Mouse (Mus musculus) layer of hippocampus, adult 8-10 months (tissue): ENCODE data around the gene Rpf1. TPM values are rescaled to one million over a fixed set of nuclear protein-coding genes. Genes with fewer than 3 reads are reported as not detected.

Source experiments
- DNase-seq, 2 experiments: peaks; one replicate each; pipeline ENCODE4 v3.0.0; 2022; ENCODE audit warnings: low spot score in 2 of 2
- total RNA-seq, 4 experiments: library from RNA; stranded (reverse); gene quantifications; 2 replicates each; pipeline ENCODE4 v1.2.4; 2022

Gene Rpf1
- total RNA-seq = 10 to 100 TPM; 17.6 to 18.8 (median 18.3) TPM

DNA sequence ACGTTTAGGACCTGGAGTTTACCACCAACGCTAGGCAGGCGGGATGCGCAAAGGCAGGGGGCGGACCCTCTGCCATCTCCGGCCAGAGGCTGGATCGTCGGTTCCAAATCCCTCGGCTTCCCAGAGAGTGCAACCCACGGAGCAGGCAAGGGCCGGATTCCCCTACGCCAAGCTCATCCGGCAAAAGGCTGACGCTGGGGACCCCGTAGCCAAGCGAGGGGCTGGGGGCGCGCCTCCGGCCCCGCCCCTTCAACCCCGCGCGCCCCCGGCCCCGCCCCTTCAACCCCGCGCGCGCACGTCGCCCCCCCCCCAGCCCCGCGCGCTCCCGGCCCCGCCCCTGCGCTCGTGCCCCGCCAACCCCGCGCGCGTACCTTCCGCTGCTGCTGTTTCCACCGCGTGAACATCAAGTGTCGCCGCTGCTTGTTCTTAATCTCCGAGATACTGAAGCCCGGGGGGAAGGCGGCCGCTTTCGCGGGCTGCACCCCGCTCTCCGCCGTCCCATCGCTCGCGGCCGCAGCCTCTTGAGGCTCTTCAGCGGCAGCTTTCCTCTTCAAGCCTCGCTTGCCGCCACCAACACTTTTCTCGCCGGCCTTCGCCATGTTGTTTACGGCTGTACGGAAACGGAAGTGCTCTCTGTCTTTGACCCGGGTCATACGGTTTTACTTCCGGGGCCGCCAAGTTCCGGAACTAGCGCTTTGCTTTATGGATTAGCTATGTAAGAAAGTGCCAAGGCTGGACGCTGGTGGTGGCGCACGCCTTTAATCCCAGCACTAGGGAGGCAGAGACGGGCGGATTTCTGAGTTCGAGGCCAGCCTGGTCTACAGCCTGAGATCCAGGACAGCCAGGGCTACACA, at the start of gene Rpf1:
Gene Rpf1, minus strand, starts transcription at position 632 of the 854 bp plus-strand sequence.
- DNase-seq = peak; percentile 90 to 95

DNA sequence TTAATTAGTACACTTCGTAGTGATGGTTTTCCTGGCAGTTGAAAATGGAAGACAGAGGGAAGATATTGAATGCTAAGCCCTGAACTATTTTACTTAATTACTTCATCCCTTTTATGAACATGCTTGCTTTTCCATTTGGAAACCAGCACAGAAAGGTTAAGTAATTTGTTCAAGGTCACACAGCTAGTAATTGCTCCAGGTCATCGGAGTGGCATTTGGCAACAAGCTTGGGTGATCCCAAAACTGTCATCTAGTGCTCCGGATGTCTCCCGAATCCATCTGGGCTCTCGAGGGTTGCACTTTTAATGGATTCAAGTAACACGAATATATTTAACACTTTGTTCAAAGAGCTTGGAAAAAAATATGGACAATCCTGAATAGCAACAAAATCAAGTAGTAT, 49.7 kb upstream of the Rpf1 start:
- DNase-seq = no peak

DNA sequence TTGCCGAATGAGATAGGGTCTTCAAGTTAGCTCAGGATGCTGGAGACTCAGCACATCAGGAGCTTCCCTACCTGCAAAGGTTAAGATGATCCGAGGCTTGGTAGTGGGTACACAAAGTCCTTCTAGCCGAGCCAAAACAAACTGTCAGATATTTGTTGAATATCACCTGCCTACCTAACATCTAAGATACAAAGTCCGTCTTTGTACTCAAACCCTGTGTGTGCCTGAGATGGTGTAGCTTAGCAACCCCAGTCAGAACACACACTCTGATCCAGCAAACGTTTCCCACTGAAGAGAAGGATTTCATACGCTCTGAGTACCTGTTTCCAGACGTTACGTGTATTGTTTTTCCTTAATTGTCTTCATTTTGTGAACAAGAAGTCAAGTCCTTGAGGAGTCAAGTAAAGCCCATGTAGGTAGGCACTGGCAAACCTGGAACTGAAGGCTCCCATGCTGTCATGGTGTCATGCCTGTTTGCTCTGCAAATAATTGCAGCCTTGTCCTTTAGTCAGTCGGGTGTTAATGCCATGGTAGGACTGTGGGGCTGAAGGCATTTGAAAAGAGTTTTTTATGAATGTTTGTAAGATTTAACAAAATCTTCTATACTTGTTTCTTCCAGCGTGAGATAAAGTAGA, 49.0 kb upstream of the Rpf1 start, which contains the start of gene Uox:
Gene Uox, plus strand, starts transcription at position 279 of the 635 bp plus-strand sequence.
- DNase-seq = no peak

DNA sequence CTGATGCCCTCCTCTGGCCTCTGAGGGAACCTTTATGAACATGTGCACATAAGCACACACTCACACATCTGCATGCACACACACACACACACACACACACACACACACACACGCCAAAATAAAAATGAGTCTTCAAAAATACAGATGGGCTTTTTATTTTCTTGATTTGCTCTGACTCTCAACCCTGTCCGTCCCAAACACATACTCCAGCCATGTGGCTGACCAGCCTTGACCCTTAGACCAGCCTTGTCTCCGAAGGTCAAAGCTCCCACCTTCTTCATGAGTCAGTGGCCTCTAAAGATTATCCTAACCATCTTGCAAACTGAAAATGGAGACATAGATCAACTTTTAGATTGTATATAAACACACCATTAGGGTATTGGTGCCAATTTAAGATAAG, 48.4 kb upstream of the Rpf1 start:
- DNase-seq = no peak

DNA sequence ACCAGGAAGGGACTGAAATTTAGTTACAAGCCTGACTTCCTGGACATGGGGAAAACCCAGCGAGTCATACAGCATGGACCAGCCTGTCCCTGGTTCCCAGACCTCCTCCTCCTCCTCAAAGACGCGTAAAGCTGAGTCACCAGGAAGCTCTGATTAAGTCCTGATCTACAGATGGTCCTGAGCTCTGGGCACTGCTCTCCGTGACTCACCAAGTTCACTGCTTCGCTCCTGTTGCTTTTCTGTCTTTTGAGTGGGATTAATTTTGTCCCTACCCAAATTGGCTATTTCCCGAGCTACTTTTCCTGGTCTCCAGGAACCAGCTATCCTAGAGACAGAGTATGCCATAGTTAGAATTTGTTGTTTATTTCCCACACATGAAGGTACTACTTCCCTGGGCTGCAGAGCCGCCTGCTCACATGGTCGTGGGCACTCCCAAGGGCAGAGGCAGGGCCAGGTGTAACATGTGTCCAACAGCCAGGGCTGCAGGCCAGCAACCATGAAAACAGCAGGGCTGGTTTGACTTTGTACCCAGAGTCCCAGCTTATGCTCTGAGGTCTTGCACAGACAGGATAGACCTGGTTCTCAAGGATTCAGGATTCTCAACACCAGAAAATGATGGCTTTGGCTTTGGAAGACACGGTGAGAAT, 46.8 kb upstream of the Rpf1 start:
- peak; percentile 21 to 32 for DNase-seq

DNA sequence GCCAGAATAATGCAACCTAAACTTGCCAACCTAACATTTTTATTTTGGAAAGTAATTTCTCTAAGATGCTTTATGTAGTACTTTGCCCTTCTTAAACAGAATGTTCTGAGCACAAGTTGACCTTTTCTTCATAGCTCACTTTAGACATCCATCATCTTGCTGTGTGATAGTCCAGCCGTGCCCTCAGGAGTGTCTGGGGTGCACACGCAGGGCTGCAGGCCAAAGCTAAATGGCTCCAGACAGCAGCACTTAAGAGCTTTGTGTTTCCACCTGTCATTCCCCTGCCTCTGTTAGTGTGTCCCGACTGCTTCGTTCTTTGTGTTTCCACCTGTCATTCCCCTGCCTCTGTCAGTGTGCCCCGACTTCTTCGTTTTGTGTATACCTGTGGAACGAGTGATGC, 46.1 kb upstream of the Rpf1 start:
- DNase-seq = no peak

DNA sequence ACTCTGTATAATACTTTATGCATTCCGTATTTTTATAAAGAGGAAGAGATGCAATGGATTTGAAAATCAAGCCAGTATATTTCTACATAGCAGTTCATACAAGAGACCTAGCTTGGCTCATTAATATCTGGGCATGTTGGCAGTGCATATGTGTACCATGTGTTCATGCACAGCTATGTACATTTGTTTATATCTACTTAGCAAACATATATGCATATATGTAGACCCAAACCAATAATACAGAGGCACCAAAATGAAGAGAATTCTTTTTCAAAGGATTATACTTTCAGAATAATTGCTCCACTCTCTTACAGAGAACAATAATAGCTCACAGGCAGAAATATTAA, 43.8 kb upstream of the Rpf1 start:
- no peak for DNase-seq

DNA sequence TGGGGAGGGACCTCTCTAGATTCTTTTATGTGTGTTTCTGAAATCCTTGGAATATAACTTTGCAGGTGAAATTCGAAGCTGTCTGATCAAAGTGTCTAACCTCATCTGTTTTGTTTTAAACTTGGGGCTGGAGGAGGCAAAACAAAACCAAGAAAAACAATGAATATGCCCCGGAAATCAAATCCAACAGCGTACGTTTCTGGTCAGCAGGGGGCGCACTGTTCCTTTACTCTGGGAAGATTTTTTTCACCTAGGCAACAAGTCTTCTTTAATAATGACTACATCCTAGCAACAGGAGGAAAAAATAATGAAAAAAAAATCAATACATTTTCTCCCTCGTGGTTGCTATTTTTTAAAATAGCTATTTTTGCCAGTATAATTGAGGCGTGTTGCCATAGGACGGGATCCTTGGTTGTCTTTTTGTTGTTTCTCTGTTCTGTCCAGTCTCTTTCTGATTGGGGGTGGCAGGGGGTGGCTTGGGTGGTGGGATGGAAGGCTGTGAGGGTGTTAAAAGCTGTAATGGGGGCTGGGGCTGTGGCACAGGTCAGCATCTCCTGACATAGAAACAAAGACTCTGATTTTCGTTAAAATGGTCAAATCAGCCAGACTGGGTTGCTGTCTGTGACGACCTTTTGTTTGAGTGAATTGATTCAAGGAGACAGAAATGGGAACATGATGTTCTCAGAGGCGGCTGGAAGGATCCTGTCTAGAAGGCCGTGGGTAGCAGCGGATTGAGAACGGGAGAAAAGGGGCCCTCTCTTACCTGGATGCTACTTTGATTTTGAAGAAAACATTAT, 43.2 kb upstream of the Rpf1 start:
- DNase-seq = peak; percentile 69 to 89

DNA sequence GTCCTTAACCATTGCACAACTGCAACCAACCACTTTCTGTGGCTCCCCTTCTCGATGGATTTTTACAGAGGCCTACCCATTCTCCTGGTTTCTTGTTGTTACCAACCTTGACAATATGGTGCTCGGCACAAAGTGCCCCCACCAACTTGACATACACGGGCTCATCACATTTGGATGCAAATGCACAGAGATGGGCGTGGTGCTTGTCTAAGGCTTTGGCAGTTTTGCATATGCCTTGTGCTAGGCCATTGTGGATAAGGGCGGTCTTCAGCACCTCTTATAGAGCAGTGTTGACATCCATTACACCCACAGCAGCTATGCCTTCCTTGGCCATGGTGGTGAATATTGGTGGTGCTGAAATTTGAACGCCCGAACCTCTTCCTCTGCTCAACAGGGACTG, 41.7 kb upstream of the Rpf1 start:
- no peak for DNase-seq

DNA sequence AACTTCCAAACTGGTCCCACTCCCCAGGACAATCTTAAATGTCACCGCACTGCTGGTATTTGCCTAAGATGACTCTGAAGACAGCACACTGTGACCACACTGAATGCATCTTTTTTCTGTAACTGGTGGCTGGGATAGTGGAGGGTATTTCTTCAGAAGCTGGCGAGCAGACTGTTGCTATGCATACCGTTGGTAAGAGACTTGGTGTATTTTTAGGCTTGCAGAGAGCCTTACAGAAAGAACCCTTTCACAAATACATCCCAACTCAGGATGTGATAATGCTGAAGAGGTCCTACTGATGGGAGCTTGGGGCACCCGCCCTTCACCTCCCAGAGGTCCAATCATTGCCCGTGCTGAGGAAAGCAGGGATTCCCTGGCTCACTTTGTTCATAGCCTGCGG, 36.3 kb upstream of the Rpf1 start:
- no peak for DNase-seq

DNA sequence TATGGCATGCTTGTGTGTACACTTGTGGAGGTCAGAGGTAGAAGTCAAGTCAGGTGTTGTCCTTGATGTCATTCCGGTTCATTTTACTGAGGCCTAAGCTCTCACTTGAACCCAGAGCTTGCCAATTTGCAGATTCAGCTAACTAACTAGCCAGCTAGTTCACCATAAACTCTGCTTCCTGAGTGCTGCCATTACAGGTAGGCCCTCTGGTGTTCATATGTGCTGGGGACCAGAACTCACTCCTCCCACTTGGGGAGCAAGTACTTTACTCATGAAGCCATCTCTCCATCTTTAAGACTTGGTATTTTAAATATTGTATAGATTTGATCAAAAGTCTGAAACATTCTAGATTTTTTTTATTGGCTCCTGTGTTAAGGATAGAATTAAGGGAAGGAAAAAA, 35.3 kb upstream of the Rpf1 start:
- no peak for DNase-seq

DNA sequence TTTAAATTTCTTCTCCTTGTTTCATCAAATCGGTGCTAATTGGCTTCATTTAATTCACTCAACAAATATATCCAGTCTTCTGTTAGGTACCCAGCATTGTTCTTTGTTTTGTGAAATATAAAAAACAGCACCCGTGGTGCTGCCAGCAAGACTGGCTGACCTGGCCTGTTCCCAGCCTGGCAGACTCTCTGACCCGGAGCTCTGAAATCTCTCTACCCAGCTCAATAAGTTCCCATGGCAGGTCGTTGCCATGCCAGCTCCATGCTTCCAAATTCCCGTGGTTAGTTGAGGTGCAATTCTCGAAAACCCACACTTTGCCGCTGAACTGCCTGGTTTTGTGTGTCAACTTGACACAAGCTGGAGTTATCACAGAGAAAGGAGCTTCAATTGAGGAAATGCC, 33.6 kb upstream of the Rpf1 start:
- no peak for DNase-seq

DNA sequence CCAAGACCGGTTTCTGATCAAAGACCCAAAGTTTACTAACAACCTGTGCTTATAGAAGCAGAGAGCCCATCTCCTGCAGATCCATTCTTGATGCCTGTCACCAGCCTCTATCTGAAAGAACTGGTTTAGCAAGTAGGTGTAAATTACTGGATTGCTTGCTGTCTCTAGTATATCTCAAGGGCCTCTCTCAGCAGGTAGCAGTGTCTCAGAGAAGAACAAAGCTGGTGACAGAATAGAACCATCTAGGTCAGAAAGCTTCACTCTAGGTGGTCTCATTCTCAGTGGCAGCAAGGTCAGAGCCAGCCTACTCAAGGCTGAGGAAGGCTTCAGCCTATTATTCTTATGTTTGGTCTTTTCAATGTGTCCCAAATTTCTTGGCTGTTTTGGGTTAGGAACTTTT, 22.4 kb upstream of the Rpf1 start:
- DNase-seq = no peak

DNA sequence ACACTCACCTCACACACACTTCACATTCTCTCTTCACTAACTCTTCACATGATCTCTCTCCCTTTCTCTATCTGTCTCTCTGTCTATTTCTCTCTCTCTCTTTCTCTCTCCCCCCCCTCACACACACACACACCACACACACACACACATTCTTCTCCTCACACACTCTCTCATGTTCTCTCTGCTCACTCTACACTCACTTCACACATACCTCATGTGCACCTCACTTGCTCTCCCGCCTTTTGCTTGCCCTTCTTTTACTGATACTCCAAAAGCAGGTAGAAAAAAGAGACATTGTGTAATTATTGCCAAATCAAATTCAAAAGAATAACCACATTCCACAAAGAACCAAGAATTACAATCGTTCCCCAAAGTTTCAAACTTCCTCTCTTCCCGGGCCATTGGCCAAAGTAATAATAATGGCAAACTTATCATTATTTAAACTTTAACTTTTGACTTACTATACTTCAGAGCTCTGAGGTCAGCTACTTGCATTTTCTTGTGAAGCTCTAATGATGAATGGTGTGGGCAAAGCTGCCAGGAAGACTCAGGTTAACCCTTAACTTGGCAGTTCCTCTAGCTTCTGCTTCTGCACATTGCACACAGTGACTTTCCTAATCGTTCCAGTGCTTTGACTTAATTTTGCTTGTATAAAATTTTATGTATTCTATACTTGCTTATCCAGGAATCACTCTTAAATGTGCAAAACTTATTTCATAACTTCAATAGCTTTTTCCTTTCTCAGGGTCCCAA, 19.5 kb upstream of the Rpf1 start:
- DNase-seq = no peak

DNA sequence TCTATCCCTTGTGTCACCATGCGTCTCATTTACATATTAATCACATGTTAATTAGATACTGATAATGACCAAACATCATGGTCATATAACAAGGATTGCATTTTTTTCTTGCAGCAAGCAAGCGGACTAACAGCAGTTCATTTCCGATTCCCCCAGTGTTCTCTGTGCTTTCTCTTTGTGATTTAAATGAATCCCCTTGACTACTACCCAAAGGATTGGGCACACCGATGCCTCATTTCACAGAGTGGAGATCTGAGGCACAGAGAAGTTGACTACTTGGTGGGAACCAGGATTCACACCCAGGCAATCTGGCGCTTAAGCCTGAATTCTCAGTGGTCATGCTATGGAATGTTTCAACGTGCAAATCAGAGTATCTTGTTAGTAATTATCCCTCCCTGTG, 13.8 kb upstream of the Rpf1 start:
- DNase-seq = no peak

DNA sequence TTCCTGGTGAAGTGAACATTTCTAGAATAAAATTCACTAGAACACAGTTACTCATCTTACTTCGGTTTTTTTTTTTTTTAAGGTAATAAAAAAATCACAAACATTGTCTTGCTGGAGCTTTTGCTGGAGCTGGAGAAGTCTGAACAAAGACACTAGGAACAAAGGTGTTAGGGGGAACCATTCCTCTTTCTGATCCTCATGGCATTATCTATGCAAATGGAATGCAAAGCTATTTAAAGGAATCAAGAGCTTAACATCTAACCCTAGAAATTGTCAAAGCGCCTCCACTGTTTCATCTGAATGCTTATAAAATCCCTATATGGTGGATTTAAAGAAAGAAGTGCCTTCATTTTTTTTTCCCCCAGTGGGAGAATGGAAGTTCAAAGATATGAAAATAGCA, 7.1 kb upstream of the Rpf1 start:
- no peak for DNase-seq

DNA sequence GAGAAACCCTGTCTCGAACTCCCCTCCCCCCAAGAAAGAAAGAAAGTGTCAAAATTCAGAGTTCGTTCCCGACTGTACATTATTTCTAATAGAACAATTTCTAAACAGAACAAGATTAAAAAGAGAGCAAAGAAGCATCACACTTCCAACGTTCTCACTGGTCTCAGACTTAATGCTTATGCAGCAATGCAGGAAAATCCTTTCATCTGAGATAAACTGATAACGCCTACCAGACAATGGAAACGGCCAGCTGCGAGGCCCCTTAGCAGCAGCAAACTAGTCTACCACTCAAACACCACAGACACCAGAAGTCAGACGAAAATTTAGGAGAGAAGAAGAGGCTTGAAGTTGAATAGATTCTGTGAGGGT, 407 bp upstream of the Rpf1 start:
- DNase-seq = no peak

DNA sequence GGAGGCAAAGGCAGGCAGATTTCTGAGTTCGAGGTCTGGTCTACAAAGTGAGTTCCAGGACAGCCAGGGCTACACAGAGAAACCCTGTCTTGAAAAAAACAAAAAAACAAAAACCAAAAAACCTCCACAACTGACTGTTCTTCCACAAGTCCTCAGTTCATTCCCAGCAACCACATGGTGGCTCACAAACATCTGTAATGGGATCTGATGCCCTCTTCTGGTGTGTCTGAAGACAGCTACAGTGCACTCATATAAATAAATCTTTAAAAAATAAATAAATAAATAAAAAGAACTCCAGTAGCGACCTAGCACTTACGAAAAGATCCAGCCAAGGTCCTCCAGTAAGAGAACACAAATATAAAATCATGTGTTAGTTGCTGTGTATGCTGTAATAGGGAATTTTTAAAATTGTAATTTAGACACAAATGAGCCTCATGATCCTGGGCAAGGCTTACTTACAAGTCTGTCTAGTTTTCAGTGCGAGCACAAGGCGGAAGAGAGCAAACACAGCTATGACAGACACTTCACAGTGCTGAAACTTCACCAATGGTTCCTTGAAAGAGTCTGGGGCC, 917 bp downstream of the Rpf1 start:
- no peak for DNase-seq

DNA sequence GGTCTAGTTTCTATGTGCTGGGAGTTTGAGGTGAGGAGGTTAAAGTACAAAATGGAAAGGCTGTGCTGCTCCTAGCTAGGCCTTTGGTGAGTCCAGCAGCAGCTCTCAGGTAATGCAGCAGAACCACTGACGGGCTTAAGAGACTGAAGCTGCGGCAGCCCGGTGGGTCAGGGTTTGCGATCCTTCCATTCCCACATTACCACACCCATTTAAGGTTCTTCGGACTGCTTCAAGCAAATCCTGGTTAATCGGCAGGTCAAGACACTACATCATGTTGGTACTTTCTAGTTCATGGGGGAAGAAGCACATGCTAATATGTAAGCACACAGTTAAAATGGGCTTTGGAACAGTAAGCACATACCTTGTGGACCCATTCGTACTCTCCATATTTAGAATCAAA, 14.5 kb downstream of the Rpf1 start:
- no peak for DNase-seq

DNA sequence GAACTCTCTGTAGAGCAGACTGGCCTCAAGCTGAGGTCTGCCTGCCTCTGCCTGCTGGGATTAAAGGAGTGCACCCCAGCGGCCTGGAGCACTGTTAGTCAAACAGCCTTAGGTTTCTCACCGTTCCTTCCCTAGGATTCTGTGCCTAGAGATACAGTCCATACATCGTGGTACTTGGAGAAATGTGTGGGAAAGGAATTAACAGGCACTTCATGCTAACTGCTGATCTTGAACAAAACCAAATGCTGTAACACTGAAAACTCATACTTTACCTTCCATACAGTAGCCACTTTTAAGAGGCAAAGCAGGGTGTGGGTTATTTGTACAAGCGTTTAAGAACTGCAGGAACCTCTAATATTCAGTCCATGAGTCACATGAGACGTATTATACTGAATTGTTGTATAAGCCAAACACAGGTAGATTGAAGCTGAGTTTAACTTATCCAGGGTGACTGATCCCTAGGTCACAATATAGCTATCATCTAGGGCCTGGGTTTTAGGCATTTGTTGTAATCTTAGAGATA, 19.6 kb downstream of the Rpf1 start:
- no peak for DNase-seq

DNA sequence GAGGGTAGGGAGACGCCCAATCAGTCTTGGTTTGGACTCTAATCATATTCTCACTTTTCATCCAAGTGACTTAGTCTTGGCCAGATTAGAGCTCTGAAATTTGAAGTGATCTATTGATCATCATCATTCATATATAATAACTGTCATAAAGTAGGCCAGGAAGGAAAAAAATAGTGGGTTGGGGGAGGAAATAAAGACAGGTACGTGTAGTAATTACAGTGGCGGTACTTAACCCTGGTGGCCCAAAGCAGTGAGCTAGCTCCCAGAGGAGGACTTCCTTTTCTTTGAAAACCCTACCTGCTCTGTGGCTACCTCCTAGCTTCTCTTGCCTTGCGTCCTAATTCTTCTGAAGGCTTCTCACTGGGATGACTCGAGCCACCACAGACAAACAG, 20.4 kb downstream of the Rpf1 start:
- no peak for DNase-seq
